Mouse (Mus musculus) fibroblast of lung, adult 2 months (primary cell): ENCODE measurements at regions not wholly inside any gene's neighbourhood (a gene's known extent, or its start where the extent isn't known, plus 50 kb on each side); places are given as distances from the start of the nearest gene placed in this dataset.
A peak's percentile ranks its signal among the peaks of the same experiment; 100 is the strongest.

Source experiments
- DNase-seq: peaks from one replicate; pipeline ENCODE4 v3.0.0-alpha.2; 2011; ENCODE audit warnings: low read depth

DNA sequence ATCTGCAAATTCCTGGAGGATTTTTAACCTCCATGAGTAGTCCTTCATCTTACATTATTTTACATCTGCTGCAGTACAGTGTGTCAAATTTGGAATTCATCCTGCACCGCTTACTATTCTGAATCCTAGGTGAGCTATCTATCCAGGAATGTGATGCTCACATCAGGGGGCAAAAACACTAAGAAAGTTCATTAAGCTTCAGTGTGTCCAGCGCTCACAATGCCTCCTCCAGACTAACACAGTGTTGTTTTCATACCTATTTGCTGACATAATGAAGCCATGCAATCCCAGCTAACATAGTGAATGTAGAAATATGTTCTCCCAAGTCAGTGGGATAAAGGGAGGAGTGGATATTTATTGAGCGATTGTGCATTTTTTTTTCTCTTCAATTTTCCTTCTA, 60.5 kb upstream of the Pdgfc start:
- no peak for DNase-seq

DNA sequence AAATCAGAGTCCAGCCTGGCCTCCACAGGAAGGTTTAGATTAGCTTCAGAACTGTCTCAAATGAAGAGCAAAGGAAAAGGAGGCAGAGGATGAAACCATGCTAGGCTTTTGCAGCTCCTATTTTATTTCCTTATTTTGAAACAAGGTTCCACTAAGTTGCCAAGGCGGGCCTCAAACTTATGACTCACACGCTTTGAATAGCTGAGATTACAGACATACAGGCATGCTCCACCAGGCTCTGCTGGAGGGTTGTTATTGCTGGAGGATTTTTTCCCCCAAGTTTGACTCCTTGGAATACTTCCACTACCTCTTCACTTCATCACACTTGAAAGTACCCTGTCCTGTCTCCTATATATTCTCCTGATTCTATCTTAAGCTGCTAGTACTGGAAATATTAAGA, 59.8 kb upstream of the Pdgfc start:
- DNase-seq, result peak; percentile 51
